Mouse (Mus musculus) forebrain, embryonic 15.5 days (tissue): ENCODE measurements at regions not wholly inside any gene's neighbourhood (a gene's known extent, or its start where the extent isn't known, plus 50 kb on each side); places are given as distances from the start of the nearest gene placed in this dataset.

ENCODE experiments used
- ATAC-seq: fragments of 200-750 bp; cut with Nextera tagmentation; replicated peaks from 2 replicates; pipeline ENCODE4 v1.8.0; 2017; ENCODE audit warnings: mild to moderate bottlenecking, moderate TSS enrichment, moderate library complexity
- H3K27ac ChIP-seq: fragments of 300-500 bp; sonication (generic); replicated peaks from 2 replicates; pipeline ENCODE4 v1.5.1; 2015; ENCODE audit warnings: mild to moderate bottlenecking, inconsistent platforms
- H3K27me3 ChIP-seq: fragments of 300-500 bp; sonication (generic); 2 replicates; pipeline ENCODE4 v1.6.1; 2015; ENCODE audit warnings: inconsistent platforms
- H3K36me3 ChIP-seq: fragments of 300-500 bp; sonication (generic); 2 replicates; pipeline ENCODE4 v1.6.1; 2015; ENCODE audit warnings: mild to moderate bottlenecking, inconsistent platforms
- H3K4me1 ChIP-seq: fragments of 300-500 bp; sonication (generic); 2 replicates; pipeline ENCODE4 v1.6.1; 2015; ENCODE audit warnings: inconsistent platforms
- H3K4me2 ChIP-seq: fragments of 300-500 bp; sonication (generic); replicated peaks from 2 replicates; pipeline ENCODE4 v1.6.1; 2015; ENCODE audit warnings: mild to moderate bottlenecking, inconsistent platforms
- H3K4me3 ChIP-seq: fragments of 300-500 bp; sonication (generic); 2 replicates; pipeline ENCODE4 v1.5.1; 2015; ENCODE audit warnings: mild to moderate bottlenecking, inconsistent platforms
- H3K9ac ChIP-seq: fragments of 300-500 bp; sonication (generic); replicated peaks from 2 replicates; pipeline ENCODE4 v1.6.1; 2015; ENCODE audit warnings: mild to moderate bottlenecking, inconsistent platforms
- H3K9me3 ChIP-seq: fragments of 300-500 bp; sonication (generic); 2 replicates; pipeline ENCODE4 v1.6.1; 2016; ENCODE audit warnings: inconsistent platforms
- WGBS: fragments of 180-500 bp; shearing (Covaris S2); methylation state at CpG from one replicate; pipeline ENCODE4 v1.1.7; 2015; ENCODE audit warnings: mixed read lengths; 5-methylcytosine and 5-hydroxymethylcytosine counted together

GRCm38 (mm10) chr5:37932086-37932759 is 106.3 kb upstream of the Stx18 start:
- Histone ChIP-seq H3K9me3 (no peaks in the 10 kb centered on the region), H3K36me3 (no peaks in the 10 kb centered on the region), H3K27ac (no peak overlapping the region), H3K4me3 (no peak overlapping the region), H3K4me2 (no peak overlapping the region), H3K9ac (no peak overlapping the region), H3K27me3 (no peaks in the 10 kb centered on the region), H3K4me1 (no peaks in the 10 kb centered on the region)
- no peak for ATAC-seq
- WGBS = 76% methylated on average over 10 of the region's 10 CpGs

GRCm38 (mm10) chr5:37920481-37920880 is 96.1 kb upstream of the Msx1 start:
- Histone ChIP-seq H3K4me2 (no peak overlapping the region), H3K36me3 (no peaks in the 10 kb centered on the region), H3K27ac (no peak overlapping the region), H3K9ac (no peak overlapping the region), H3K4me1 (peaks cover 8% of the 10 kb centered on the region), H3K9me3 (no peaks in the 10 kb centered on the region), H3K27me3 (peaks cover 41% of the 10 kb centered on the region), H3K4me3 (no peak overlapping the region)
- WGBS = 16% methylated on average over 2 of the region's 2 CpGs
- no peak for ATAC-seq

GRCm38 (mm10) chr5:37919102-37919501 is 94.7 kb upstream of the Msx1 start:
- H3K9ac ChIP-seq = no peak overlapping the region
- 75% methylated on average over 3 of the region's 3 CpGs for WGBS
- no peak for ATAC-seq
- H3K4me1 ChIP-seq = peaks cover 8% of the 10 kb centered on the region
- peaks cover 43% of the 10 kb centered on the region for H3K27me3 ChIP-seq
- no peak overlapping the region for H3K4me3 ChIP-seq
- H3K36me3 ChIP-seq = no peaks in the 10 kb centered on the region
- H3K9me3 ChIP-seq = no peaks in the 10 kb centered on the region
- no peak overlapping the region for H3K4me2 ChIP-seq
- H3K27ac ChIP-seq = no peak overlapping the region

- H3K4me1 ChIP-seq = peaks cover 8% of the 10 kb centered on the region
- no peaks in the 10 kb centered on the region for H3K36me3 ChIP-seq
- peak overlapping the region; percentile 21 for H3K4me3 ChIP-seq
- no peak overlapping the region for H3K9ac ChIP-seq
- peaks cover 43% of the 10 kb centered on the region for H3K27me3 ChIP-seq
- peak overlapping the region; percentile 41 for H3K4me2 ChIP-seq
- H3K9me3 ChIP-seq = no peaks in the 10 kb centered on the region
- H3K27ac ChIP-seq = no peak overlapping the region
- no peak for ATAC-seq
- WGBS = 2% methylated on average over 28 of the region's 28 CpGs
Measured at GRCm38 (mm10) chr5:37918001-37918707, 93.8 kb upstream of the Msx1 start.

GRCm38 (mm10) chr5:37917161-37917560 is 92.8 kb upstream of the Msx1 start:
- WGBS = 17% methylated on average over 5 of the region's 5 CpGs
- H3K27me3 ChIP-seq = peaks cover 44% of the 10 kb centered on the region

GRCm38 (mm10) chr5:37904683-37905352 is 80.4 kb upstream of the Msx1 start:
- Histone ChIP-seq H3K36me3 (no peaks in the 10 kb centered on the region), H3K27ac (no peak overlapping the region), H3K27me3 (peaks cover 63% of the 10 kb centered on the region), H3K4me1 (peaks cover 9% of the 10 kb centered on the region), H3K9ac (no peak overlapping the region), H3K9me3 (no peaks in the 10 kb centered on the region), H3K4me3 (no peak overlapping the region), H3K4me2 (no peak overlapping the region)
- 43% methylated on average over 5 of the region's 5 CpGs for WGBS
- no peak for ATAC-seq

More at GRCm38 (mm10) chr5:37917161-37917560, 92.8 kb upstream of the Msx1 start:
- no peak for ATAC-seq
- H3K9me3 ChIP-seq = no peaks in the 10 kb centered on the region
- H3K27ac ChIP-seq = no peak overlapping the region
- H3K4me2 ChIP-seq = no peak overlapping the region
- no peak overlapping the region for H3K9ac ChIP-seq
- no peaks in the 10 kb centered on the region for H3K36me3 ChIP-seq
- no peak overlapping the region for H3K4me3 ChIP-seq
- H3K4me1 ChIP-seq = peaks cover 8% of the 10 kb centered on the region

- Histone ChIP-seq H3K4me1 (peaks cover 9% of the 10 kb centered on the region), H3K9me3 (no peaks in the 10 kb centered on the region), H3K27me3 (peaks cover 72% of the 10 kb centered on the region), H3K9ac (no peak overlapping the region), H3K36me3 (no peaks in the 10 kb centered on the region), H3K4me2 (no peak overlapping the region), H3K4me3 (no peak overlapping the region), H3K27ac (no peak overlapping the region)
- ATAC-seq = no peak
- 83% methylated on average over 3 of the region's 3 CpGs for WGBS
Measured at GRCm38 (mm10) chr5:37903861-37904260, 79.5 kb upstream of the Msx1 start.

- ATAC-seq = no peak
- no peak overlapping the region for H3K27ac ChIP-seq
- no peaks in the 10 kb centered on the region for H3K36me3 ChIP-seq
- H3K4me1 ChIP-seq = peaks cover 9% of the 10 kb centered on the region
- H3K9me3 ChIP-seq = no peaks in the 10 kb centered on the region
- H3K4me2 ChIP-seq = no peak overlapping the region
- H3K4me3 ChIP-seq = no peak overlapping the region
- WGBS = 48% methylated on average over 2 of the region's 2 CpGs
- H3K27me3 ChIP-seq = peaks cover 77% of the 10 kb centered on the region
- no peak overlapping the region for H3K9ac ChIP-seq
Measured at GRCm38 (mm10) chr5:37902741-37903140, 78.4 kb upstream of the Msx1 start.

GRCm38 (mm10) chr5:37901861-37902291 is 77.5 kb upstream of the Msx1 start:
- Histone ChIP-seq H3K36me3 (no peaks in the 10 kb centered on the region), H3K4me2 (0 out of 2 replicates have a peak overlapping the region, but pooled peaks have one; percentile 8), H3K4me1 (peaks cover 18% of the 10 kb centered on the region), H3K9ac (no peak overlapping the region), H3K4me3 (no peak overlapping the region), H3K9me3 (no peaks in the 10 kb centered on the region), H3K27ac (no peak overlapping the region), H3K27me3 (peaks cover 85% of the 10 kb centered on the region)
- ATAC-seq = no peak
- under 1% methylated on average over 16 of the region's 16 CpGs for WGBS

- Histone ChIP-seq H3K9ac (no peak overlapping the region), H3K4me2 (no peak overlapping the region), H3K36me3 (no peaks in the 10 kb centered on the region), H3K27ac (no peak overlapping the region), H3K4me3 (no peak overlapping the region), H3K4me1 (peaks cover 50% of the 10 kb centered on the region), H3K9me3 (no peaks in the 10 kb centered on the region), H3K27me3 (peaks cover 89% of the 10 kb centered on the region)
- 46% methylated on average over 12 of the region's 12 CpGs for WGBS
- ATAC-seq = no peak
Measured at GRCm38 (mm10) chr5:37898041-37898615, 73.7 kb upstream of the Msx1 start.

GRCm38 (mm10) chr5:37897501-37897900 is 73.1 kb upstream of the Msx1 start:
- Histone ChIP-seq H3K4me1 (peaks cover 50% of the 10 kb centered on the region), H3K4me3 (no peak overlapping the region), H3K9me3 (no peaks in the 10 kb centered on the region), H3K36me3 (no peaks in the 10 kb centered on the region), H3K27ac (no peak overlapping the region), H3K27me3 (peaks cover 89% of the 10 kb centered on the region), H3K4me2 (no peak overlapping the region), H3K9ac (no peak overlapping the region)
- no peak for ATAC-seq
- WGBS = 31% methylated on average over 6 of the region's 6 CpGs
